Mouse (Mus musculus) adrenal gland, adult (tissue): ENCODE measurements around the gene Zfp143.
"Not testable (repeated sequence)": the region's sequence is repeated elsewhere in the genome, so short reads cannot be mapped to it uniquely, and the experiment has no call there.

Experiments used
- DNase-seq, 2 experiments: peaks; one replicate each; pipeline ENCODE4 v3.0.0; 2022 to 2023; ENCODE audit warnings: low spot score in 1 of 2; ENCODE audit not compliant: inconsistent age in 2 of 2

Gene Zfp143

GRCm38 (mm10) chr7:110061199-110061751, at the start of gene Zfp143:
Gene Zfp143, plus strand, starts transcription at chr7:110061217.
- peak; percentile 100 for DNase-seq

DNA sequence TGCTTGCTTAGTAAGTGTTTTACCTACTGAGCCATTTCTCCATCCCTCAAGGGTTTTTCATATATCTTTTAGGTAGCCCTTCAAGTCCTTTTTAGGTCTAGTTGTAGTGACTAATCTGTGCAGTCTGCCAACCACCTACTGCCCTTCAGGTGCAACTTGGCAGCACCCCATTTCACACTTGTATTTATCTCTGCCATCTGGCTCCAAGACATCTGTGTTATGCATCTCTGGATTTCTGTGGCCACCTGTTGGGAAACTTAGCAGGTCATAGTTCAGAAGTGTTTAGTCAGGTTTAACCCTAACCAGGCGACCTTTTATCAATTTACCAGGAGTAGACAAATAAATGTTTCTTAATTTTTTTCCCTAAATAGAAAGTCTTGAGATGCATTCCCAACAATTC, 49.6 kb upstream of the Zfp143 start:
- DNase-seq: no peak

DNA sequence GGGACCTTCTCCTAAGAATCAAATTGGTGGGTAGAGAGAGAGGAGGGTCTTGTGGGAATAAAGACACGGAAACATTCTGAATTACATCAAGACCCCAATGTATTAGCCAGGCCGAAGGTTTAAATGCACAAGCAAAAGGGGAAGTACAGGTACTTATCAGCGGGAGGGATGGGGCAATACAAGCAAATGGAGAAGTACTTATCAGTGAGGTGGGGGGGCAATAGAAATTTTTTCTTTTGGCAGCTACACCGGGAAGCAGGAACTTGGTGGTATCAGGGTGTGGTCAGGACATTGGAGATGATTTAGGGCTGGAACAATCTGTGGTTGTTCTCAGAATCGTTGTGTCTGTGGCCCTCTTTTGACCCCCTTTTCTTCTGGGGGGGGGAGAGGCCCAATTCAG, 46.7 kb upstream of the Zfp143 start:
- DNase-seq: no peak

DNA sequence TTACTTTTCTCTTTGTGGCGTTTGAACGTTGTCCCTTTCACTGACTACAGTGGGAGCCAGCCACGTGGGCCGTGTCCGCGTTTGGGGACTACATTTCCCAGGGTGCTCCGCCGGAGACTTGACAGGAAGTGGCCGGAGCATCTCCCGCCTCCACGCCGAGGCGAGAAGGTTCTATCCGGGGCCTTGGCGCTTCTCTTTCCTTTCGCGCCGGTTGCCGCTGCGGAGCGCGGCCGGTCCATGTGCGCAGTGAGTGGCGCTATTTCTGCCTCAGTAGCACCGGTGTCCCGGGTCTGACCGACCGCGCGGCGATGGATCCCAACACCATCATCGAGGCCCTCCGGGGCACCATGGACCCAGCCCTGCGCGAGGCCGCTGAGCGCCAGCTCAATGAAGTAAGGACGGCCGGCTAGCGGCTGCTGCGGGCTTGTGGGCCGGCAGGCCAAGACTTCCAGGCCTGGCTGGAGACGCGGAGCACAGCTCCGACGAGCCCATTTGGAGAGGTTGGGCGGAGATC, 42.8 kb upstream of the Zfp143 start, which contains the start of gene Ipo7:
Gene Ipo7 (plus strand): TSS at position 158 of the 514 bp plus-strand sequence.
- DNase-seq: peak; percentile 94 to 97

- DNase-seq: peak; percentile 65 to 86
These were observed 42.2 kb upstream of the Zfp143 start for GRCm38 (mm10) chr7:110018631-110019482.

DNA sequence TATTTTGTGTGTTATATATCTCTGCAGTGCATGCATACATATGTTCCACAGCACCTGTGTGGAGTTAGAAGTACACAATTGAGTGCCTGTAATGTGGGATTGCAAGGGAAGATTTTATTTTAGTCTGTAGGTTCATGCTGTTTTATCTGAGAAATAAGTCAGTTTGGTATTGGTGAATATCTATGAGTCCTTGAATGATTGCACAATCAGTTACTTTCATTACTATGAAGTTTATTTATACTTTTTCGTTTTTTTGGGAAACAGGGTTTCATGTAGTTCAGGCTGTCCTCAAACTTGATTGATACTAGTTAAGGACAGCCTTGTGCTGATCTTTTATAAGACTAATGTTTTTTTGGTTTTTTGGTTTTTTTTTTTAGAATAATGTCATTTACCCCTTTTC, 37.5 kb upstream of the Zfp143 start:
- DNase-seq: no peak

DNA sequence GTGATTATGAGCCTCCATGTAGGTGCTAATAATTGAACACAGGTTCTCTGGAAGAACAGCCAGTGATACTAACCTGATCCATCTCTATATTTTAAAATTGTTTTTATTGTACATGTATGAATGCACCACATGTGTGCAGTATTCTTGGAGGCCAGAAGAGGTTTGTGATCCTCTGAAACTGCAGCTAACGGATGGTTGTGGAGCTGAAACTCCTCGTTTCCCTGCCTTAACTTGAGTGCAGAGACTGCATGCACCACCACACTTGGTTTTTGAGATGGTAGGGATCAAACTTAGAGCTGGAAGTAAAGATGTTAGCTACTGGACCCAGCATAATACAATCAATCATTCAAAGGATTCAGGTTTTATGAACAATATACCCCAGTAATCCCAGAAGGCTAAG, 34.4 kb upstream of the Zfp143 start:
- no peak for DNase-seq

DNA sequence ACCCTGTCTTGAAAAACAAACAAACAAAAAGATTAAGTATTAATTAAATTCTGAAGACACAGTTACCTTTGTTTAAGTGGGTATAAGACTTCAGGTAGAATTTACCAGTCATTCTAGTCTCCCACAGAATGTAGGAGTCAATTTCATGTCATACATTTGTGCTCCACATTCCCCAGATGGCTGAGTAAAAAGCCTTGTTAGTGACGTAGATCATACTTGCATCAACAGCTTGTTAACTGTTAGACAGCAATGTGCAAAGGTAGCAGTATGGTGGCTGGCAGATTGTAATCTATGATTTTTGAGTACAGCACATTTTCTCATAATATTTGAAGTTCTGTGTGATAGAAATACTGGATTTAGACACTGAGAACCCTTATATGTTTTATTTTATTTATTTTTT, 32.2 kb upstream of the Zfp143 start:
- DNase-seq: no peak

DNA sequence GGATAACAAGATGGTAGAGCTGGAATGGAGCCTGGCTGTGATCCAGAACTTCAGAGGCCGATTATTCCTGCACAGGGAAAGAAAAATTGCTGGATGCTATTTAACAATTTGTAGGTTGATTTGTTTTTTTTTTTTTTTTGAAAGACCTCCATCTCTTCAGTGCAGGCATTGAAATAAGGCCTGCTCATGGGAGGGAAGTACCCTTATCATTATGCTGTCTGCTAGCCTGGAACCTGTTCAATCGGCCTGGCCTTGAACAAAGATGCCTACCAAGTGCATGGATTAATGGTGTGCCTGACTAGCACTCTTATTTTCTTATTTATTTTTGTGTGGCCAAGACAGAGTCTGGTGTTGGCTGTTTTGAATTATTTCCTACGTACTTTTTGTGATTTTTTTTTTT, 30.7 kb upstream of the Zfp143 start:
- no peak for DNase-seq

- DNase-seq: not testable (repeated sequence)
These were observed 3.3 kb upstream of the Zfp143 start for GRCm38 (mm10) chr7:110057723-110058122.

DNA sequence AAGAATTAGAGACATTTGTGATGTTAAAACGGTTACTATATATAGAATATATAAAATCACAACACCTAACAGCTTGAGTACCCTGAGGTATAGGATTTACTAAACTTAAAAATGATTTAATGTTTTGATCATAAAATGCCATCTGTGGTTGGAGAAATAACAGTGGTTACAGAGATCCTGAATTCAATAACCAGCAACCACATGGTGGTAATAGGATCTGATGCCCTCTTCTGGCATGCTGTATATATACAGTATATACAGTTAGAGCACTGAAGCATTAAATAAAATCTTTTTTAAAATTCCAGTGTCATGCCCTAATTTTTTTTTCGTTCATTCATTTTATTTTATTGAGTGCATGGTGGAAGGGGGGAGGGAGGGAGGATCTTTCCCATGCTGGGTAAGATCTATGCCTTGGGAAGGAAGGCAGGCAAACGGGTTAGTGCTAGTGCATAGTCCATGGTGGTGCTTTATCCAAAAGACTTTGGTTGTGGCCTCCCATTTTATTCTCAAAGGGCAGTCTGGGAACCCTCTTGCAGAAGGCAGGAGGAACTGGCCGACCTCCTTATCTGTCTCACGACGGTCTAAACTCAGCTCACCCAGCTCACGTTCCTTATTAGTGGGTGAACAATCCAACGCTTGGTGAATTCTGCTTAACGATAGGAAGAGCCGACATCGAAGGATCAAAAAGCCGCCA, 1.8 kb upstream of the Zfp143 start:
- peak in 1 of 2 experiments; percentile 53 for DNase-seq

DNA sequence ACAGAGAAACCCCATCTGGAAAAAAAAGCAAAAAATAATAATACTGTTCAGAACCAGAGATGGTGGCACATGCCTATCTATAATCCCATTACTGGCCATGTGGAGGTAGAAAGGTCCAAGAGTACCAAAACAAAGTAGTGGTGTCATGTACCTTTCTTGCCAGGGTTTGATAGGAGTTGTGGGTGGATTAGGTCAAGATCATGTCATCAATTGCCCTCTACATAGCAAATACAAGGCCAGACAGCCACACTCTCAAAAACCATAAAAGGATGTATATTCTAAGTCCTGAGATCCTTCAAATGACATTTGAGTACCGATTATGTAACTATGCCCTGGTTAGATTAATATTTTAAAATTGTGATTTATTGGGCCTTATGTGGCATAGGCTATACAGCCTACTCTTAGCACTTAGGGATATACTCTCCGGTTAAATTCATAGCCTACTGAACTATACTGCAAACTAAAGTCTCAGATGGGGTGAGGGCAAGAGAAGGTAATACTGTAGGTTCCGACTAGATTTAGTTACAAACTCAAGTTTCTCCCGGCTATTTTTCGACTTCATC, 830 bp upstream of the Zfp143 start:
- DNase-seq: peak in 1 of 2 experiments; percentile 85

DNA sequence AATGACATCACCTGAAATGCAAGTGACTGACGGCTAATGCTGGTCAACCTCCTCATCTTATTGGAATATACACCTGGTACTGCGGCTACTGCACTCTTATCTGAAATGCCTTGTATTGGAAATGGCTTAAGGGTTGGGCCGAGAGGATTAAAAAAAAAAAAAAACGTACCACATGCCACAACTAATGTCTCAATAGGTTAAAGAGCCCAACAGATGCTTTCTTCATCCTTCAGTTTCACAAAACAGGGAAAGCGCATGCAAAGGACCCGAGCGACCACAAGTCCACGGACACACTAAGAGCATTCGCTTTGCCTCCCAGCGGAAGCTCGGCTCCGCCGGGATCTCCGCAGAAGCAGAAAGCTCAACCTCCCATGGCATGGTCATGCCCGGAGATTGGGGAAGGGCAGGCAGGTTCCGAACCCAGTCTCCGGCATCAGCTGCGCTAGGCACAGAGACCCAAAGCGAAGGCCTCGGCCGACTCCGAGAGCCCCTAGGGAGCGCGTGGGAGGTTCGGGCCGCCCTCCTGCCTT, 283 bp upstream of the Zfp143 start:
- DNase-seq: no peak

DNA sequence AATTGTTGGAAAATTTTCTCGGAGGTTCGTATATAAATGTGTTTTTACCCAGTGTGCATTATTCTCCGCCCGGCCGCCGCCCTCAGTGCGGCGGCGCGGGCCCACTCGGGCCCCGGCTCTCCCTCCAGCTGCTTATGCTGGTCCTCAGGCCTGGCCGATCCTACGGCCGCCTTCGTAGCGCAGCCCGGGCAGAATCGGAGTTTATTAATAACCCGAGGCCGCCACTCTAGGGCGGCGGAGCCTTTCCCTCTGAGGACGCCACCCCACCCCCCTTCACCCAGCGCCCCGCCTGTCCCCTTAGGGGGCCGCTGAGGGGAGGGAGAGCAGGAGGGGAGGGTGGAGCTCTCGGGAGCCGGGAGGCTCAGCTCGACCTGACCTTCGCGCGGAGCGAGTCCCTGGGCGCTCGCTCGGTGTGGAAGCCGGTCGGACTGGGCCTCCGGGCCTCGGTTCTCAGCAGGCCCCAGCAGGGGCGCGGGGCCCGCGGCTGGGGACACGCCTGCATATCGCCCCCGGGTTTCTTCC, 796 bp downstream of the Zfp143 start:
- DNase-seq: peak; percentile 94 to 97

- DNase-seq: peak in 1 of 2 experiments; percentile 27
These were observed 2.7 kb downstream of the Zfp143 start for GRCm38 (mm10) chr7:110063731-110064130.

- DNase-seq: no peak
These were observed 8.1 kb downstream of the Zfp143 start for GRCm38 (mm10) chr7:110069070-110069469.

DNA sequence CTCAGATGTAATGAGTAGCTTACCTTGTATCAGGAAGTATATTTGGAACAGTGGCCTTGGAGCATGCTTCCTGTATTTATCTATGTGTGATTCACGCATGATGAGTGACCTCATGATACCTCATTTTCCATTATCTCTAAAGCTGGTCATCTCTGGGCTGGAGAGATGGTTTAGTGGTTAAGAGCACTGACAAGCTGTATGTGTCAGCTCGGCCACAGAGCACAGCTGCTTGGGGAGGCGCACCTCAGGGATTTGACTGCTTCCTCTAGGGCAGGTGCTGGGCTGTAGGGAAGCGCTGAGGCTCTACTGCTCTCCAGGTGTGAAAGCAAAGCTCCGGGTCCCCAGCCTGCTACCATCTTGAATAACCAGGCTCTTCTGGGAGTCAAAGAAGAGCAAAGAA, 17.2 kb downstream of the Zfp143 start:
- peak; percentile 33 to 58 for DNase-seq

- peak; percentile 31 to 83 for DNase-seq
These were observed 22.6 kb downstream of the Zfp143 start for GRCm38 (mm10) chr7:110083386-110084165.

GRCm38 (mm10) chr7:110085217-110085616, 24.2 kb downstream of the Zfp143 start:
- DNase-seq: no peak

DNA sequence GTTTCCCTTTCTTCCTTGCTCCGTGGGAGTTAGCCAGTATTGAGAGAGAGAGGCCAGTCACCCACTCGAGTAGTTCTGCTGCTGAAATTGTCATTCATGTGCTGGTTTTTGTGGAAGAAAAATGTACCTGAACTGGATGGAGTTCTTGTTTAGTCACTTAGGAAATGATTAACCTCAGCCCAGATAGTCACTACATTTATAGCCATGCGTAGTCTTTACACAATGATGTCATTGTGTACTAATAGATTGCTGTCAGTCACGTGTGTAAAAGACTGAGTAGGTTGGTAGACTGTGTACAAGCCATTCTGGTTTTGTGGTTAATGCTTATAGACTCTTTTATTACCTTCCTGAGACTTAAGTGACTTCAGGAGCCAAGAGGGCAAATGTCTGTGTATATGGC, 26.9 kb downstream of the Zfp143 start:
- no peak for DNase-seq
